Mouse (Mus musculus) spleen, adult 18-20 months (tissue): ENCODE data around the gene Epn2.
A peak's percentile ranks its signal among the peaks of the same experiment; 100 is the strongest.

Source experiments
- DNase-seq, 2 experiments: peaks; one replicate each; pipeline ENCODE4 v3.0.0; 2022; ENCODE audit warnings: mixed read lengths in 2 of 2

Epn2 gene

GRCm38 (mm10) chr11:61578983-61579877 is at the start of gene Epn2:
Epn2 (minus strand) TSS chr11:61579687.
- DNase-seq, result peak; percentile 46 to 68

- no peak for DNase-seq
These were observed 47.0 kb upstream of the Epn2 start for GRCm38 (mm10) chr11:61626509-61626908.

- no peak for DNase-seq
These were observed 45.6 kb upstream of the Epn2 start for GRCm38 (mm10) chr11:61625136-61625535.

- DNase-seq, result no peak
These were observed 41.3 kb upstream of the Epn2 start for GRCm38 (mm10) chr11:61620762-61621161.

- DNase-seq, result peak; percentile 54 to 73
These were observed 40.8 kb upstream of the Epn2 start for GRCm38 (mm10) chr11:61620254-61620670.

GRCm38 (mm10) chr11:61619791-61620241 is 40.3 kb upstream of the Epn2 start:
- DNase-seq, result peak in 1 of 2 experiments; percentile 55

GRCm38 (mm10) chr11:61619356-61619755 is 39.9 kb upstream of the Epn2 start:
- no peak for DNase-seq

- DNase-seq, result no peak
These were observed 39.1 kb upstream of the Epn2 start for GRCm38 (mm10) chr11:61618571-61618970.

GRCm38 (mm10) chr11:61618131-61618530 is 38.6 kb upstream of the Epn2 start:
- DNase-seq, result no peak

- no peak for DNase-seq
These were observed 37.9 kb upstream of the Epn2 start for GRCm38 (mm10) chr11:61617293-61617975.

- DNase-seq, result no peak
These were observed 37.2 kb upstream of the Epn2 start for GRCm38 (mm10) chr11:61616523-61617292.

GRCm38 (mm10) chr11:61615686-61616522 is 36.4 kb upstream of the Epn2 start:
- DNase-seq, result no peak

GRCm38 (mm10) chr11:61614401-61614800 is 34.9 kb upstream of the Epn2 start:
- DNase-seq, result no peak

GRCm38 (mm10) chr11:61612116-61612635 is 32.7 kb upstream of the Epn2 start:
- no peak for DNase-seq

- DNase-seq, result no peak
These were observed 31.7 kb upstream of the Epn2 start for GRCm38 (mm10) chr11:61611197-61611596.

GRCm38 (mm10) chr11:61608072-61608471 is 28.6 kb upstream of the Epn2 start:
- DNase-seq, result no peak

GRCm38 (mm10) chr11:61602705-61603104 is 23.2 kb upstream of the Epn2 start:
- DNase-seq, result peak; percentile 71 to 72

- DNase-seq, result no peak
These were observed 22.0 kb upstream of the Epn2 start for GRCm38 (mm10) chr11:61601465-61601864.

- no peak for DNase-seq
These were observed 18.9 kb upstream of the Epn2 start for GRCm38 (mm10) chr11:61598367-61598766.

- no peak for DNase-seq
These were observed 18.0 kb upstream of the Epn2 start for GRCm38 (mm10) chr11:61597471-61597870.

- no peak for DNase-seq
These were observed 13.6 kb upstream of the Epn2 start for GRCm38 (mm10) chr11:61593069-61593468.

- DNase-seq, result no peak
These were observed 12.6 kb upstream of the Epn2 start for GRCm38 (mm10) chr11:61592061-61592460.
